Mouse (Mus musculus) G1E (cell line): Measurements from ENCODE around the gene Aspdh.

ENCODE experiments used
- CTCF ChIP-seq: IDR thresholded peaks from 2 replicates; pipeline ENCODE4 v1.5.1; 2012; ENCODE audit warnings: low read depth, low read length, inconsistent platforms, mixed read lengths
- GATA1 ChIP-seq: IDR thresholded peaks from 2 replicates; pipeline ENCODE4 v1.6.1; 2012; ENCODE audit warnings: borderline replicate concordance, low read length, inconsistent platforms, mixed read lengths

GRCm38 (mm10) chr7:44435796-44436195 lies 29.4 kb upstream of the Aspdh start:
- TF ChIP-seq CTCF (no peak), GATA1 (no peak)
